Mouse (Mus musculus) kidney, embryonic 14.5 days (tissue): Measurements from ENCODE around the gene Zbtb20. TPM values are rescaled to one million over a fixed set of nuclear protein-coding genes. Genes with fewer than 3 reads are reported as not detected.

Experiments
- ATAC-seq: fragments of 200-750 bp; cut with Nextera tagmentation; 2 replicates; pipeline ENCODE4 v1.8.0; 2017; ENCODE audit warnings: moderate number of reproducible peaks, mild to moderate bottlenecking, moderate TSS enrichment, moderate library complexity; ENCODE audit not compliant: low FRiP score, low TSS enrichment
- H3K27ac ChIP-seq: fragments of 300-500 bp; sonication (generic); 2 replicates; pipeline ENCODE4 v1.5.1; 2014; ENCODE audit warnings: low read depth, mild to moderate bottlenecking, low read length, moderate library complexity, mixed read lengths
- H3K27me3 ChIP-seq: fragments of 300-500 bp; sonication (generic); 2 replicates; pipeline ENCODE4 v1.6.1; 2014; ENCODE audit warnings: mild to moderate bottlenecking, low read length; ENCODE audit not compliant: control insufficient read depth, insufficient read depth
- H3K36me3 ChIP-seq: fragments of 300-500 bp; sonication (generic); 2 replicates; pipeline ENCODE4 v1.6.1; 2014; ENCODE audit warnings: low read length, mixed read lengths; ENCODE audit not compliant: control insufficient read depth, insufficient read depth
- H3K4me1 ChIP-seq: fragments of 300-500 bp; sonication (generic); 2 replicates; pipeline ENCODE4 v1.6.1; 2014; ENCODE audit warnings: low read length, mixed read lengths; ENCODE audit not compliant: control insufficient read depth, insufficient read depth
- H3K4me2 ChIP-seq: fragments of 300-500 bp; sonication (generic); replicated peaks from 2 replicates; pipeline ENCODE4 v1.6.1; 2014; ENCODE audit warnings: low read depth, mild to moderate bottlenecking, low read length
- H3K4me3 ChIP-seq: fragments of 300-500 bp; sonication (generic); 2 replicates; pipeline ENCODE4 v1.5.1; 2014; ENCODE audit warnings: mild to moderate bottlenecking, low read length
- H3K9ac ChIP-seq: fragments of 300-500 bp; sonication (generic); 2 replicates; pipeline ENCODE4 v1.6.1; 2014; ENCODE audit warnings: low read depth, mild to moderate bottlenecking, low read length, moderate library complexity
- H3K9me3 ChIP-seq: fragments of 300-500 bp; sonication (generic); 2 replicates; pipeline ENCODE4 v1.6.1; 2016; ENCODE audit warnings: low read length; ENCODE audit not compliant: control insufficient read depth
- WGBS: fragments of 180-500 bp; shearing (Covaris S2); extraction: QIAGEN DNeasy Blood & Tissue Kit; methylation state at CpG from one replicate; pipeline ENCODE4 v1.1.7; 2014; 5-methylcytosine and 5-hydroxymethylcytosine counted together
- polyA plus RNA-seq: library from polyadenylated mRNA; unstranded; fragments of >200 nt; fragmentation: Nextera tagmentation; extraction: Ambion mirVana; gene quantifications from 2 replicates; pipeline ENCODE4 v1.2.1, GENCODE M21; 2014

The Zbtb20 gene
- polyA plus RNA-seq, 1 experiment from 2014 or later = 43.3 TPM

DNA sequence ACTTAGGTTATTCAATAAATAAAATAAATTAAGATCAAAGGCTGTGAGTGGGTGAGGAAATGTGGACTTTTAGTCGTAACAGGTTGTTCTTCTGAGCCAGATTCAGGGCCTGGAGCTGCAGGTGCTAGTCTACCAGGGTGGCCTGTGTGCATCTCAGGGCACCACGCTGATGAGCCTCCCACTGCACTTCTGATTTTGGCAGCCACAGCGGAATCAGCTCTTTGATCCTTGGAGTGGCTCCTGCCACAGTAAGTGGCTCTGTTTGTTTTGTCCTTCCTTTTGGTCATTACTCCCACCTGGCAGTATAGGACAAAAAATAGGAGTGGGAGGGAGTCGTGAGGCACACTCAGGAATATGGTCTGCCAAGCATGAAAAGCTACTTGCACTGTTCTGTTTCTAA lies 354.6 kb downstream of the Zbtb20 start:
- Histone ChIP-seq H3K4me3 (no peak overlapping the region), H3K27ac (no peak overlapping the region), H3K36me3 (no peaks in the 10 kb centered on the region), H3K4me2 (no peak overlapping the region), H3K9ac (no peak overlapping the region), H3K27me3 (no peaks in the 10 kb centered on the region), H3K9me3 (no peaks in the 10 kb centered on the region), H3K4me1 (0 out of 2 replicates have a peak, but pooled peaks cover 4% of the 10 kb centered on the region)
- peak; percentile 78; the same call in 1 of the 2 replicates for ATAC-seq
- WGBS = 36% methylated on average over 4 of the region's 4 CpGs

GRCm38 (mm10) chr16:43234249-43234648 lies 358.6 kb downstream of the Zbtb20 start:
- H3K4me1 ChIP-seq = 0 out of 2 replicates have a peak, but pooled peaks cover 12% of the 10 kb centered on the region
- no peak for ATAC-seq
- H3K27me3 ChIP-seq = no peaks in the 10 kb centered on the region
- no peaks in the 10 kb centered on the region for H3K36me3 ChIP-seq
- H3K4me2 ChIP-seq = no peak overlapping the region
- no peaks in the 10 kb centered on the region for H3K9me3 ChIP-seq
- H3K4me3 ChIP-seq = no peak overlapping the region
- H3K9ac ChIP-seq = no peak overlapping the region
- H3K27ac ChIP-seq = no peak overlapping the region

DNA sequence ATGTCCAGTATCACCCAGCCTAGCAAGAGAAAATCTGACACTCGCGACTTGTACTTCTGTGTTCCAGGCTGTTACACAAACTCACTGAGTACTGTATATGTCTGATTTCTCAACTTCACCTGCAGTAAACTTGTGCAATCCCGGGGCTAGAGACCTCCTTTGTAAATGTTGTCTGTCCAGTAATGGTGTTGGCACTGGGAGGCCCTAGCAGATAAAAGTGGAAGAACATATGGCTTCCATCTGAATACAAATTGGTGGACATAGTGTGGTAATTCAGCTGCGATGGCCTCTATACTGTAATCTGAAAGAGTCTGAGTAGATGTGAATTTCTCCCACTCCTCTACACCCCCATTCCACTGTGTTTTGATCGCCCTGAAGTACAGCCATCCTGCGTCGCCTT lies 359.6 kb downstream of the Zbtb20 start:
- Histone ChIP-seq H3K9ac (no peak overlapping the region), H3K4me3 (no peak overlapping the region), H3K4me1 (0 out of 2 replicates have a peak, but pooled peaks cover 12% of the 10 kb centered on the region), H3K36me3 (no peaks in the 10 kb centered on the region), H3K9me3 (no peaks in the 10 kb centered on the region), H3K27ac (peak overlapping the region; percentile 38; the same call in 1 of the 2 replicates), H3K27me3 (no peaks in the 10 kb centered on the region), H3K4me2 (no peak overlapping the region)
- ATAC-seq = peak; percentile 46; the same call in 1 of the 2 replicates
- WGBS = 59% methylated on average over 7 of the region's 7 CpGs

DNA sequence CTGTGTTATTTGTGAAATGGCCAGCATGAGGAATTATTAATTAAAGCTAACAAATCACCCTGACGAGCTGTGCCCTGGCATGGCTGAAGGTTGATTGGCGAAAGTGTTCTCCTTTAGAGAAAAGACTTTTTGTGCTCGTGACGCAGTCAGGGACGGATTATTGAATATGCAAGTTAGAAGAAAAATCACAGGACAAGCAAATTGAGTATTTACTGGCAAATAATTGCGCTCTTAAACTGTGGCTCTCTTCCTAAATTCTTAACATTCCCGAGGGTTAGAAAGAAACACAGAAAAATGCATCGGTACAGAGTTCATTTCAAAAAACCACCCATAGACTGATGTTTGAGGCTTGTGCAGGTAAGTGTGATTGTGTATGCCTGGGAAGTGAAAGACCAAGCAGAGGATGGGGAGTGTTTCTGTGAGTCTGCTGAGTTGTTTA lies 360.1 kb downstream of the Zbtb20 start:
- 57% methylated on average over 8 of the region's 8 CpGs for WGBS
- no peak overlapping the region for H3K9ac ChIP-seq
- no peak for ATAC-seq

DNA sequence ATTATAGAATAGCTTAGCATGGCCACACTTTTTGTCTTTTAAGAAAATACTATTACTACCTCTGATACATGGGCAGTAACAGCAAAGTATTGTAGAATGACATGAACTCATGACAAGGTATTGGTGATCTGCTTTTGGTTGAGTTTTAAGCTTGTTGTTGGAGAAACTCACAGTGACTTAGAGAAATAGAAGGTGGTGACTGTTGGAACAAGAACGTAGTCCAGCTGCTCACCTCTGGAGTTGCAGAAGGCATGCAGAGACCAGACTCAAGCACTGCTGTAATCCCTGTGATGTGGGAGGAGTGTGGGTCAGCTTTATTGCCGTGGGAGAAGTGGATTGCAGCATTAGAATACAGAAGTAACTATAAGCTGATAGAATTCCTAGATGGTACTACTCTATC lies 361.9 kb downstream of the Zbtb20 start:
- no peak overlapping the region for H3K4me2 ChIP-seq
- H3K9me3 ChIP-seq = no peaks in the 10 kb centered on the region
- H3K4me3 ChIP-seq = no peak overlapping the region
- 0 out of 2 replicates have a peak, but pooled peaks cover 12% of the 10 kb centered on the region for H3K4me1 ChIP-seq
- no peak for ATAC-seq
- H3K27me3 ChIP-seq = no peaks in the 10 kb centered on the region
- H3K27ac ChIP-seq = no peak overlapping the region
- H3K36me3 ChIP-seq = no peaks in the 10 kb centered on the region
- no peak overlapping the region for H3K9ac ChIP-seq
- 51% methylated on average over 2 of the region's 2 CpGs for WGBS

More for the DNA sequence above, 360.1 kb downstream of the Zbtb20 start:
- Histone ChIP-seq H3K4me1 (0 out of 2 replicates have a peak, but pooled peaks cover 12% of the 10 kb centered on the region), H3K4me2 (no peak overlapping the region; the same call in 1 of the 2 replicates), H3K9me3 (no peaks in the 10 kb centered on the region), H3K27me3 (no peaks in the 10 kb centered on the region), H3K27ac (no peak overlapping the region; the same call in 1 of the 2 replicates), H3K4me3 (no peak overlapping the region), H3K36me3 (no peaks in the 10 kb centered on the region)

DNA sequence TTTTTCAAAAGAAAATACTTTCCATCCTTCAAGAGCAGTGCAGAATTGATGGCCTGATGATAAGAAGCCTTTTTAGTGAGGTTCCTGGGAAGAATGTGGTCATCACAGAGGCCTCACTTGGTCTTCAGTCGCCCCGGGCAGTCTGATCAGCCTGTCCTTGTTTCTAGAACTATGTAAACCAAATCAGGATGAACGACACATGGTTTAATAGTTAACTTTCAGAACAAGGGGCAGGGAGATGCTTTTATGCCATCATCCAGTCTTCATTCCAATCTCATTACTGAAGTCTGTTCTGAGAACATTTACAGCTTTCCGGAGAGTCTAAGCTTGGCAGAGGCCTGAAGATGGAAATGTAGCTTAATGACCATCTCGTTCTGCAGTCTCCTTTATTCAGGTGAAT lies 371.3 kb downstream of the Zbtb20 start:
- ATAC-seq = no peak
- WGBS = 76% methylated on average over 5 of the region's 5 CpGs
- Histone ChIP-seq H3K9me3 (no peaks in the 10 kb centered on the region), H3K9ac (no peak overlapping the region), H3K4me2 (no peak overlapping the region), H3K36me3 (no peaks in the 10 kb centered on the region), H3K27ac (no peak overlapping the region), H3K27me3 (no peaks in the 10 kb centered on the region), H3K4me1 (no peaks in the 10 kb centered on the region), H3K4me3 (no peak overlapping the region)

GRCm38 (mm10) chr16:43253077-43253476 lies 377.4 kb downstream of the Zbtb20 start:
- no peak overlapping the region for H3K4me3 ChIP-seq
- no peak for ATAC-seq
- no peak overlapping the region for H3K9ac ChIP-seq
- no peaks in the 10 kb centered on the region for H3K27me3 ChIP-seq
- H3K27ac ChIP-seq = no peak overlapping the region
- H3K4me2 ChIP-seq = no peak overlapping the region
- no peaks in the 10 kb centered on the region for H3K9me3 ChIP-seq
- 0 out of 2 replicates have a peak, but pooled peaks cover 7% of the 10 kb centered on the region for H3K4me1 ChIP-seq
- no peaks in the 10 kb centered on the region for H3K36me3 ChIP-seq
- WGBS = 54% methylated on average over 2 of the region's 2 CpGs

- Histone ChIP-seq H3K4me2 (no peak overlapping the region), H3K9ac (no peak overlapping the region), H3K27ac (no peak overlapping the region), H3K9me3 (no peaks in the 10 kb centered on the region), H3K4me1 (0 out of 2 replicates have a peak, but pooled peaks cover 7% of the 10 kb centered on the region), H3K4me3 (no peak overlapping the region), H3K36me3 (no peaks in the 10 kb centered on the region), H3K27me3 (no peaks in the 10 kb centered on the region)
- WGBS = 93% methylated on average over 4 of the region's 4 CpGs
- no peak for ATAC-seq
Observed at GRCm38 (mm10) chr16:43253746-43254145, 378.1 kb downstream of the Zbtb20 start.

DNA sequence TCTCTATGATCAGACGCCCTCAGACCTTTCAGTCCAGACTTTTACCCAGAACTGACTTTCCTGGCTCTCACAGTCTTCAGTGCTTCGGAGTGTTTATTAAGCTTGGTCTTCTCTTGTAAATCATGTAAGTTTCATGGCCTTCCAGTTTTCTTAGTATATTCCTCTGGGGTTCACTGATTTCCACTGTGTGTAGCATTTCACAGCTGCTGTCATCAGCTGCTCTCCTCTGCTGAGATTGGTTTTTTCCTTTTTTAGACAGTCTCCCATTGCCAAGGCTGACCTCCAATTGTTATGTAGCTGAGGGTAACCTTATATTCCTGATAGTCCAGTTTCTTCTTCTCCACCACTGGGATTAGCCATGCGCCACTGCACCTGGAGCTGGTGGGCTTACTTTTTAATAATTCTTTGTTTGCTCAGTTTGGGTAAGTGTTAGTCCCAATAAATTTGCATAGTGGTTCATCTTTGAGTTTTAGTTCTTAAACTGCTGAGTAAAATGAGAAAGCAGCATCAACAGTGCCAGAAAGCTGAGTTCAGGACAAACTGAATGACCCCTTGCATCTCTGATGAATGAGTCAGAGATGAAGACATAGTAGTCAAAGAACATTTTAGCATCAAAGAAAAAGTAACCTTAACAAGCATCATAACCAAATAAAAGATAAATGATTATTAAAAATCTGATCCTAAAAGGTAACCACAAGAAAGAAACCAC lies 380.7 kb downstream of the Zbtb20 start:
- 0 out of 2 replicates have a peak, but pooled peaks have one; percentile 66 for ATAC-seq
- Histone ChIP-seq H3K4me1 (0 out of 2 replicates have a peak, but pooled peaks cover 7% of the 10 kb centered on the region), H3K9ac (no peak overlapping the region), H3K27ac (no peak overlapping the region), H3K36me3 (no peaks in the 10 kb centered on the region), H3K9me3 (no peaks in the 10 kb centered on the region), H3K27me3 (no peaks in the 10 kb centered on the region), H3K4me3 (no peak overlapping the region), H3K4me2 (no peak overlapping the region)
- 60% methylated on average over 3 of the region's 3 CpGs for WGBS
